Mouse (Mus musculus) C2C12 (cell line): ENCODE results near the gene Pih1d1.

Experiments
- CTCF ChIP-seq: IDR thresholded peaks from one replicate; pipeline ENCODE4 v1.5.1; 2011; ENCODE audit not compliant: control insufficient read depth, insufficient read depth, insufficient read length
- MAX ChIP-seq: IDR thresholded peaks from one replicate; pipeline ENCODE4 v1.6.1; 2011; ENCODE audit warnings: mild to moderate bottlenecking, control low read depth
- MYOD1 ChIP-seq: IDR thresholded peaks from one replicate; pipeline ENCODE4 v1.6.1; 2011; ENCODE audit warnings: low read depth; ENCODE audit not compliant: control insufficient read depth, insufficient read length

DNA sequence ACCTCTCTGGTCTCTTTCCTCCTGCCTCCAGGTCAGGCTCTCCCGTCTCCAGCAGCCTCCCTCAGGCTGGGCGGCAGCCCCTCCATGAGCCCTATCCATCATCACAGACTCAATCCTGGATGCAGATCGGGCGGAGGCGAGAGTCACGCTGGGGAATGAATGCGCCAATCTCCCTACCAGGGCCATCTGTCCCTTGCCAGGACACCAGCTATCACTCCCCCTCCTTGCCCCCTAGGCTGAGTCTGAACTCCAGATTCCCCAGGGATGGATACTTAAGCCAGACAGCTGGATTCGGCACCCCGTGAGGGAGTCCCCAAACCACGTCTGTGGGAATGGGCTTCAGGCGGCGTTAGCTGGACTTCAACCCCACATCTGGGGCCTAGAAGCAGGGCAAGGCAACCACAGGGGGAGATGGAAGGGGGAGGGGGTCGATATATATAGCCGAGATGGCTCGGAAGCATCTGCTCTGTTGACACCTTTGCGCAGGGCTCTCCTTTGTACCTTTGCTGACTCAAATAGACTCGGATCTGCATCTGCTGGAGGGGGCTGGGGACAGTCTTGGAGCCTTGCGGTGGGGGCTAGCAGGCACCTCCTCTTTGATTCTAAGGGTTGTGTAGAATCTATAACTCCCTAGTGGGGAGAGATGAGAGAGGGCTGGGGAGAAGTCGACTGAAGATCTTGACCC, 13.8 kb downstream of the Pih1d1 start:
- TF ChIP-seq CTCF (no peak), MYOD1 (no peak), MAX (no peak)
